Mouse (Mus musculus): ENCODE measurements at regions not wholly inside any gene's neighbourhood (a gene's known extent, or its start where the extent isn't known, plus 50 kb on each side); places are given as distances from the start of the nearest gene placed in this dataset.
A peak's percentile ranks its signal among the peaks of the same experiment; 100 is the strongest.

DNA sequence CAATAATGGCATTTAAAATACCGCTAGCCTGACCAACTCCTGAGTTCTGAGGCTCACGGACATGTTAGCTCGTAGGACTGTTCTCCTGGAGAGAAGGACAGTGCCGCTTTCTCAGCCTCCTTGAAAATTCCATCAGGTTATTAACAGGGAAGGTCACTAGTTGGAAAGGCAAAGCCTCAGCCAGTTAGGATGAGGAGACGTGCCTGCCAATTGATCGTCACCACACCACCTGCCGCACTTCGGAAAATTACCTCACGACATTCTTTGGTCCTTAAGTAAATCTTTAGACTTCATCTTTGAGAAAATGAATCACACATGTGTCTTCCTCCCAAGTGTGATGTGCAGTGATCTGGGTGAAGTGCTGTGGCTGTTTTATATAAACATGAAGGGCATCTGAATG, 347.8 kb upstream of the Nfe2l3 start:
- DNase-seq (ENCODE audit: extremely low spot score in 1 of 2, low spot score in 1 of 2) = no peak

DNA sequence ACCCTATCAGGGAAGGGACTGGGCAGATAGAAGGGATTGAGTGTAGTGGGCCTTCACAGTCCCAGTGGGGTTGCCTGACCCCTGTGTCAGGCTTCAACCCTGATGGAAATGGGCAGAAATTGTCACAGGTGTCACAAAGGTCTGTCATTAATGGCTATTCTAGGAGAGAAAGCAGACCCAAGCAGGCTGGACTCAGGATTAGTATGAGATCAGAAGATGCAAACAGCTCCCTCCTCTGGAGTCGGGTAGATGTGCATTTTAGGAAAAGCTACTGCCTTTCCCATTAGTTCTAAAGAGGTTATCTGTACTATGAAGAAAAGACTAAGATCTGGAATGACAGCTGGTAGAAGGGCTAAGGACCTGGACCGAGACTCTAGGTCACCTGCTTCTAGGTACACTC, 346.9 kb upstream of the Nfe2l3 start:
- DNase-seq (ENCODE audit: extremely low spot score in 1 of 2, low spot score in 1 of 2) = no peak

DNA sequence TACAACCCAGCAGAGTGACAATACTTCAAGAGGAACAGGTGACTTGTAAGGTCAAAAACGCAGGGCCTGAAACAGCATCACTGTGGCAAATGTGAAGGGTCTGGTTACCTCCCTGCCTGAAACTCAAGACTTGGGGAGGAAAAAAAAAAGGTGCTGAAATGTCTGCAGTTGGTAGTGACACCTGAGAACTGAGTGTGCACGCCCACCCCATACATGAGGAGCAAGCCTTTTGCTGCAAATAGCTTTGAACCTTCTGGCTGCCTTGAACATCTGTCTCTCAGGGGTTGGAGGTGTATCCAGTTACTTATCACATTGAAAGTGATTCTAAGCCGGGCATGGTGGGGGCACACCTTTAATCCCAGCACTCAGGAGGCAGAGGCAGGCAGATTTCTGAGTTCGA, 346.1 kb upstream of the Nfe2l3 start:
- no peak for DNase-seq (ENCODE audit: extremely low spot score in 1 of 2, low spot score in 1 of 2)

DNA sequence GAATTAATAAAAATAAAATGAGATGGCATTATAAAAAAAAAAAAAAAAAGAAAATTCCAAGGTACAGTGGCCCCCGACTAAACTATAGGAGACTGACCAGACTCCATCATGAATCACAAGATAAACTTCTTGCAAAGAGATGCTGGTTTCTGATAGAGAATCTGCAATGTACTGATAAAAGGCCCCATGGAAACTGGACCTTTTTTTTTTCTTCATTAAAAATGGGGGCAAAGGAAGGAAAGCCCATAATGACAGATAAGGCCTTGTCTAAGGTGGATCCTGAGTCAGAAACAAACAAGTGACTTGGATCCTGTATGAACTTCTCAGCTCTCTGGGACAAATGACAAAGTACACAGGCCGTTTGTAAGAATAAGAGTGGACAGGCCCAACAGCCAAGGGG, 344.7 kb upstream of the Nfe2l3 start:
- no peak for DNase-seq (ENCODE audit: extremely low spot score in 1 of 2, low spot score in 1 of 2)

DNA sequence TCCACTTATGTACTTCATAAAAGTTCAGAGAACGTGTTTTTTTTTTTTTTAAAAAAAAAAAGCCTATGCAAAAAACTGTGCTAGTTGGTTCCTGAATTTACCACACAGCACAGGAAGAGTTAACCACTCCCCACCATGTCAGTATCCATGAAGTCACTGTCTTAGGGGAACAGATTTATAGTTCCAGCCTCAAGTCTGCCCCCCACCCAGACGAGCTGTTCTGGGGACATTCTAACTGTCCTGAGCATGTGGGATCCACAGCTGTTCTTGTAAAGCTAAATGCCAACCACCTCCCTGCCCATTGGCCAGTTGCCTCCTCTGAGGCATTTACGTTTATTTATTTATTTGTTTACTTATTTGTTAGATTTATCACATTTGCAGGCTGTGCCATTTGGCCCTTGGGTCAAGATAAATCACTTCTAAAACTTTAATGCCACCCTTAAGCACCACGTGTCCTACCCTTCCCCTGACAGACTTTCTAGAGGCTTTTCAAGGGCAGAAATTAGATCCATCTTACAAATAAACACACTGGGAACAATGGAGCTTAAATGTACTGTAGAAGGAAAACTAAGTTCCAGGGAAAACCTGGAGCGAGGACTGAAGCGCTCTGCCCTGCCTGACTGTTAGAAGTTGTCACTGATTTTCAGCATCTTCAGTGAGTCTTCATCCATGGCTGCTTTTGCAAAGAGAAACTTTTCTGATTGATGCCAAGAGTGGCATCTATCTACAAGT, 343.7 kb upstream of the Nfe2l3 start:
- DNase-seq (ENCODE audit: extremely low spot score in 1 of 2, low spot score in 1 of 2) = no peak

DNA sequence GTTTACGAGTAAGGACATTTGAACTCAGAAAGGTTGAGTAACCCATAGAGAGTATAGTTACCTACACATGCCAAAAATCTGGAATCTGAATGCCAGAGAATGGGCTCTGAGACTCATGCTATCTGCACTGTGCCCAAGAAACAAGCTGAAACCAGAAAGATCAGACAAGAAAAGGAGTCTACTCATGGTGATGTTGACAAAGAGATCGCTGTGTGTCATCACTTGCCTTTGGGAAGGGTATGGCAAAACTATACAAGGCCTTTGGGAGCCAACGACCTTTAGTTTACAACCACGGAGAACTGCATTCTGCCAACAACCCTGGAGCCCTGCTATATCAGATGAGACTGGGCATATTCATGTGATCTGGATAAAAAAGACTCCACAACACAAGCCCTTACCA, 339.3 kb upstream of the Nfe2l3 start:
- no peak for DNase-seq (ENCODE audit: extremely low spot score in 1 of 2, low spot score in 1 of 2)

DNA sequence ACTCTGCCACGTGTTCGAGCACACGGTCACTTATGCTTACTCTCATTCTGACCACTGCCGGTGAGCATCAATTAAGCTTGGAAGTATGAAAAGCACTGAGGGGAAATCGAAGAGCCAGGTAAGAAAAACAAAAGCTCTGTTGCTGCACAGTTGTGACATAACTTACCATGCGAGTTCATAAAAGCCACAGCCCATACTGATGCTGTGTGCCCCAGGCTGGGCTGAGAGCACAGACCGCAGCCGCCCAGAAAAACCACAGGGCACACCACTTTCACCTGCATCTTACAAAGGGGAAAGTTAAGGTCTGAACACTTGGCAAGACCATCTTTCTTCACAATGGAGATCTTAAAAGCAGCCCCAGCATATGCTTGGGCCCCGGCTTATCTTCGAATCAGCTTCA, 338.2 kb upstream of the Nfe2l3 start:
- DNase-seq (ENCODE audit: extremely low spot score in 1 of 2, low spot score in 1 of 2) = no peak

DNA sequence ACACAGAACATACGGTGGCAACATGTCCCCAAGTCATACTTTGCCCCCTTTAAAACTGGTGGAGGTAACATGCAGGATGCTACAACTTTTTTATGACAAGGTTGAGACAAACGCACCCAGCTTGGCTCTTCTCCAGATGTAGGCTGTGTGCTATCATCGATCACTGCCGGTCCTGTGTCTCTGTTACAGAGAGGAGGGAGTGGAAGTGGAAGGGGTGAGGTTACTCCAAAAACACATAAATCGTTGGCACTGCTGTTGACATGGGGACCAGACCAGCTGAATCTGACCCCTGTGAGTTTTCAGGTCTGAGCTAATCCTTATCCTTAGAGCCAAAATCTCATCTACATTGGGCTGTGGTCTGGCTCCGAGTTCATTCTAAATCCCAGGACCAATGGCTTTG, 335.0 kb upstream of the Nfe2l3 start:
- DNase-seq (ENCODE audit: extremely low spot score in 1 of 2, low spot score in 1 of 2) = no peak

DNA sequence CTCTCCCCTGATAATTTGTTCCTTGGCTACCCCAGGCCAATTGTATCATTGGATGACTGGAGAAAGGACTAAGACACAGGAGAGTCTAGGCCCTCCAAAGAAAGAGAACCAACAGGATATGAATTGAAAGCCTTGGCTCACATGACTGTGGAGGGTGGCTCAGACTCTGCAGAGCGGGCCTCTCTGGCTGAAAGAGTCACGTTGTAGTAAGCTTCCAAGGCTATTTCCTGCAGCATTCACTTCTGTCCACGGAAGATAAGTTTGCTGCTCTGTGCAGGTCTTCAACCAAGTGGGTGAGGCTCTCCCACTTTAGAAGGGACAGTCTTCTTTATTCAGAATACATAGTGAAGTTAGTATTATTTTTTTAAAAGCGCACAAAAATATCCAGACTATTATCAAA, 332.1 kb upstream of the Nfe2l3 start:
- no peak for DNase-seq (ENCODE audit: extremely low spot score in 1 of 2, low spot score in 1 of 2)

DNA sequence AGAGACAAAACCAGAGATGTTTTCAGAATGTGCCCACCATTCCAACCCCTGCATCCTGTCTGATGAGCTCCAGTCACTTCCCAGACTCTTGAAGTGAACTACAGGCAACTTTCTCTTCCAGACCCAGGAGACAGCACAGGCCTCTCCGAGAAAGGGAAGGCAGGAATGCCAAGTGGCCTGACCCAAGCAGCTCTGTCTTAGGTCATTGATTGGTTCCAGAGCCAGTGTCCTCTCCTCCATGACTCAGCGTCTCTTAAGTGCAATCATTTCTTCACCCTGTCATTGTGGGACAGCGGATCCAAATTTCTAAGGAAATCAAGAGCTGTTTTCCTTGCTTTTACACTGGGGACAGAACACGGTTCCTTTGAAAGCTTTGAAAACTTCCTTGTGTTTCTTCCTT, 329.2 kb upstream of the Nfe2l3 start:
- no peak for DNase-seq (ENCODE audit: extremely low spot score in 1 of 2, low spot score in 1 of 2)

DNA sequence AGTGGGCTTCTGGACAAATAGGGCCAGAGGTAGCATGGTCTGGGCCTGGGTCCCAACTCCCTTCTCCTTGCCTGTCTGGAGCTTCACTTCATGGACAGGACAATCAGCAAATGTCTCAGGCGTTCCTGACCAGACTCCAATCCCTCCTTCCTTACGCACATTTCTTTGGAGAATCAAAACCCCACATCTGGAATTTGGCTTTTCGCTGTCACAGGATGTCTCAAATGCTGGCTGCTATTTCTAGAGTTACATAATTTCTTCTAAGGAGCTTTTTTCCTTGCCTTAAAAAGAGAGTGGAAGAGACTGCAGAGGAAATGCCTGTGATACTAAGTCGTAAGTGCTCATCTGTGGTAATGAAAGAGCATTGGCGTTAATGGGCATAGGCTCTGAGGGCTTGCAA, 328.1 kb upstream of the Nfe2l3 start:
- DNase-seq (ENCODE audit: extremely low spot score in 1 of 2, low spot score in 1 of 2) = peak in 1 of 2 experiments; percentile 10

DNA sequence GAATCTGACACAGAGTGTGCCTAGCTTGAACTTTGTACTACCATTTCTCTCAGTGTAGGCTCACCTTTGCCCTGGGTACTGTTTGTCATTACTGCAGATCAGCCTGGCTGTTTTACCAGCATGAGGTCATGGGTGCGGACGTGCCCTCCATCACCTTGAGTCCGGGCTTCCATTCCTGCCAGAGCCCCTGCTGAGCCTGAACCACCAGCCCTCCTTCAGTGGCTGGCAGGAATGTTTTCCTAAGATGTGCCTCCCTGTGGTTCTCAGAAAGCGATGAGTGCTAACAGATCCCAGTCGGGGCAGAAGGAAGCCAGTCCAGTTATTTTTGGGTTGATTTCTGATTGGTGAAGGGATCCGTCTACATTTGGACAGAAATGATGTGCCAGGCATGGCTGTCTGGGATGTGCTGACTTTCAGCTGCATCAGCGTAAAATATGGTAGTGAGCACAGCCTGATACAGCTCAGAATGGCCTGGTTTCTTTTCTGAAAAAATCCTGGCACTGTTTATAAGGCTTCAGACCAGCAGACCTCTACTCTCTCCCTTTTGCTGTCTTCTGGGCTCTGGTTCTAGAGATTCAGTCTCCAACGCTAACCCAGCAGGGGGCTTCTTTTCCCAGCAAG, 324.0 kb upstream of the Nfe2l3 start:
- no peak for DNase-seq (ENCODE audit: extremely low spot score in 1 of 2, low spot score in 1 of 2)

DNA sequence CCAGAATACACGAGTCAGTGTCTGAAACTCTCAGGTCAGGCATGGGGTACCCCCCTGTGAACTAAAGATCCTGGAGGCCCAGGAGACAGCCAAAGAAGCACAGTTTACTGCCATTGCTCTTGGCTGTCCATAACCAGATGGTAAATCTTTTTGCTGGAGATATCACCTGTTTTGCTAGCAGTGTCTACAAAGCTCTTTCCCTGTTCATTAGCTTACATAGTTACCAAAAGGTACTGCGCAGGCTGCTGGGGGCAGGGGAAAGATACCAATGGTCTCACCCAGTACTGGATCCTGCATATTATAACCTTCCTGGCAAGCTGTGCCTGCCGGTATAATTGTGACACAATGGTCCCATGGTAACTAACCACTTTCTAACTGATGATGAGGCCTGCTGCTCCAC, 321.9 kb upstream of the Nfe2l3 start:
- DNase-seq (ENCODE audit: extremely low spot score in 1 of 2, low spot score in 1 of 2) = no peak

DNA sequence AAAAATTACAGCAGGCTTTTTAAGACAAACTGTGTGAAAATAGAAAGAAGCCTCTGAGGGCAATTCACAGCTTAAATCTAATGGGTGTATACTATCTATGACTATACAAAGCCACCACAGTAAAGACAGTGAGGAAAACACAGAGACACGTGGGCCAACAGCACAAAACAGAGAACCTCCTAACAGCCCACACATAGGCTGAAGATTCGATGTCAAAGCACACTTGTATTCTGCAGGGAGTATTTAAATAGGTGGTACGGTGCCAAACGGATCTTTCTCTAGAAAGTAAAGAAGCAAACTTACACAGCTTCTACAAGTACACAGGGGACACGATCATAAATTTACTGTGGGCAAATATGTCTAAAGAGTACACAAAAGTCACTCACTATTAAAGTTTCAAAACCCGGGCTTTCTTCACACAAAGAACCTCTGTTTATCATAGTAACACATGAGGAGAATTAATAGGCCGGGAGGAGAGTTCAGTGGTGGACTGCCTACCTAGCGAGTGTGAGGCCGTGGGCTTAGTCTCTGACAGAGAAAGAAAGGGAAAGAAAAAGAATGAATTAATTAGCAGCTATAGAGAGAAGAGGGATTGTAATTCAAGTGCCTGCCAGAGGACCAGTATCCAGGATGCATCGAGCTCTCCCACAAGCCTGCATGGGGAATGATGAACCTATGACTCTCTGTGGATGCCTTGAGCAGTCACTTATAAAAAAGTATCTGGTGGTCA, 317.7 kb upstream of the Nfe2l3 start:
- DNase-seq (ENCODE audit: extremely low spot score in 1 of 2, low spot score in 1 of 2) = no peak

DNA sequence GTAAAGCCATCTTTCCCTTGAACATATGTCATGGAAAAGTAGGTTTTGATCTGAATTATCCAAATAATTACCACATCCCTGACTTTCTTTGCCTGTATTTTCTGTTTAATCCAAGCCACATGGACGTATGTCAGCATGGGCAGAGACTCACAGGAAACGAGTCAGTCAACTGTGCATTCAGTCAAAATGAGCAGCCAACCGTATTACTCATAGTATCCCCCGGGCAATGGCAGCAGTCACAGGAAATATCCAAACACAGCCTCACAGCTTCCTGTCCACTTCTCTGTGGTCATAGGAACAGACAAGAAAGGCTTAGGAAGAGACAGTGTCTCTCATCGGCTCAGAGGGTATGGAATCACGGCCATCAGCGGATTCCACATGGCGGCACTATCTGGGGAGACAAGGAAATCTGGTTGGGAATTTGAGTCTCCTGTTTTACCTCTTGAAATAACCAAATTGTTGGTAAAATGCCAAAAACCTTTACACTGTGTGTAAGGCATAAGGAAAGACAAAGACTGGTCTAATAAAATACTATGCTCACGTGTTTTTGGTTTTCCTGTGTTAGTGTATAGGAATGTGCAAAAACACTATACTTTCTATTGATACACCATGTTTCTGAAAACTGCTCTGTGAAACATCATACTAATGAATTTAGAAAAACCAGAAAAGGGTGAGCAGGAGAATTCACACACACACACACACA, 313.5 kb upstream of the Nfe2l3 start:
- DNase-seq (ENCODE audit: extremely low spot score in 1 of 2, low spot score in 1 of 2) = no peak

DNA sequence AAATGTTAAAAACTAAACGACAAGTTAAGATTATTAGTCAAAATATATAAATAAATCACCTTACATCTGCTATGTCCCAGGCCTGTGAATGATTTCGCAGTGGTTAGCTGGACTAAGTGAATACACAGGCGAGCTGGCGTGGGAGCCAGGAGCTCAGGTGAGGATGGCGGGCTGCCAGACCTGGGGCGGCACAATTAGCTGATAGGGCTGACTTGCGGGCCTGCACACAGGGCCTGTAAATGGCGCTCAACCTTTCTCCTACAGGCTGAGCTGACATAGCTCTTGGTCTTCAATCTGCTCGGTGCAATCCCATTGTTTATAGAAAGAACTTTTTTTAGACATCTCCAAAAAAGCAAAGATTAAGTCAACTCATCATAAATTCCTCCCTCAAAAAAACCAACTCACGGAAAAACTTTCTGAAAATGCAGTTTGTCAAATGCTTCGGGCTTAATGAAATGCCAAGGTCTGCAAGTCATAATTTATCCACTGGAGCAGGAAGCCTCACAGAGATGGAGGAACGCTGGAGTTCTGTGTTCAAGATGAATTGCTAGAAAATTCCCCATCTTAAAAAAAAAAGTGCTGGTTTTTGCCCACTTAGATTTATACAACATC, 312.7 kb upstream of the Nfe2l3 start:
- no peak for DNase-seq (ENCODE audit: extremely low spot score in 1 of 2, low spot score in 1 of 2)

DNA sequence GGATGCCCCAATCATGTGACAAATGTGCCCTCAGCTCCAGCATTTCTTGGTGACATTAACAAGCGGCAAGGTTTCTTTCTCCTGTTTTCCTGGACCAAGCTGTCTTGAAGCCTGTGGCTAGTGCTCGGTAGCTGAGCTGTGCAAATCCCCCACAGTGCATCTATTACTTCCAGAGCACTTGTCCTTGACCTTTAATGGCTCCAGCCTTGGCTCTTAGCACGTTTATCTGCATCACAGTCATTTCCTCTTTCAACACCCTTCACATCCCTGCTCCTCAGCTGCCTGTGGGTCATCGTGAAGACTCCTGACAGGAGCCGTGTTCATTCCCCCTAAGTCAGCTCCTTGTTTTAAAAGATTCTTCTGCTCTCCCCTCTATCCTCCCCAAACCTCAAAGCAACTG, 309.5 kb upstream of the Nfe2l3 start:
- DNase-seq (ENCODE audit: extremely low spot score in 1 of 2, low spot score in 1 of 2) = no peak

DNA sequence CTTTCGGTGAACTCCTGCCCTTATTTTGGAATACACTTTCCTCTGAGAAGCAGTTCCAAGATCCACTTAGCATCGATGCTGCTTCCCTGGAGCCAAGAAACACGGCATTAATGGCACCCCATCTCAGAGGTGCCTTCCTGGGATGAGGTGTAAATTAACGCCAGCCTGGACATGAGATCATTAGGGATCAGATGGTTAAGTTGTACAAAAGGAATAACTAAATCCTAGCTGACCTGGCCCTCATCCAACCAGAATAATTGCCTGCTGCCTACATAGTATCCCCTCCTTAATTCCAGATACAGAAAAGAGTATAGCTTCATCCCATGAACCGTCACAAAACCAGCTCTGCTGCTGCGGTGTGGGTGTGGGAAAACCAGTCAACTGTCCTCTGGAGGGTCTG, 304.6 kb upstream of the Nfe2l3 start:
- no peak for DNase-seq (ENCODE audit: extremely low spot score in 1 of 2, low spot score in 1 of 2)

DNA sequence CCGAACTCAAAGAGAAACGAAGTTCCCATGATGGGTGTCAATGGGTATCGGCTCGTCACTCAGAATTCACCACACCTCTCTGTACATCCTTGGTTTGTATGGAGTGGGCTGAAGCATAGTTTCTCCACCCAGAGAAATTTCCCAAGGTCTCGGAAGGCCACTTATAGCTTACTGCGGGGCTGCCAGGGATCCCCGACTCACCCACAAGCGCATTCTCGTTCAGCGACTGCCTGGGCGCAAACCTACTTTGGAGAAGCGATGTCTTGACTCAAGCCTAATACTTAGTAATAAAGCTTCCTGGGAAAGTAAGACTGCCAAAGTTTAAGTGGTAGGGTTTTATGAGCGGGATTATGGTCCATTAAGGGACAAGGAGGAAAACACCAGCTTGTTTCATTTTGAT, 303.4 kb upstream of the Nfe2l3 start:
- DNase-seq (ENCODE audit: extremely low spot score in 1 of 2, low spot score in 1 of 2) = no peak

DNA sequence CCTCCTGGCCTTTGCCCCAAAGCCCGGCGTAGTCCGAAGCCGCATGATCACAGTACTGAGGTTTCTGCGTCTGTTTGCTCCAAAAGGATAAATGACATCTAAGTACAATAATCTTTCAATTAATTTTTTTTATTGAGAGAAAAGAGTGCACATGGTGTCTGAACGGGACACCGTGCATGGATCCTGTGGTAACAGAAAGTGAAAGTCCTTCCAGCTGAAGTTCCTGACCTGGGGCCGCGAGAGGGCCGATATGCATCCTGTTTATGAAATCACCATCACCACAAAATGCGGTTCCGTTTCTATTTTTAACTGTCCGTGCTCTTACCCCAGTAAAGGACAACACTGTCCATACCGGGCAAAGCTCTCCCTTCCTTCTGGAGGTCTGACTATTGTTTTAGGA, 302.9 kb upstream of the Nfe2l3 start:
- DNase-seq (ENCODE audit: extremely low spot score in 1 of 2, low spot score in 1 of 2) = no peak

DNA sequence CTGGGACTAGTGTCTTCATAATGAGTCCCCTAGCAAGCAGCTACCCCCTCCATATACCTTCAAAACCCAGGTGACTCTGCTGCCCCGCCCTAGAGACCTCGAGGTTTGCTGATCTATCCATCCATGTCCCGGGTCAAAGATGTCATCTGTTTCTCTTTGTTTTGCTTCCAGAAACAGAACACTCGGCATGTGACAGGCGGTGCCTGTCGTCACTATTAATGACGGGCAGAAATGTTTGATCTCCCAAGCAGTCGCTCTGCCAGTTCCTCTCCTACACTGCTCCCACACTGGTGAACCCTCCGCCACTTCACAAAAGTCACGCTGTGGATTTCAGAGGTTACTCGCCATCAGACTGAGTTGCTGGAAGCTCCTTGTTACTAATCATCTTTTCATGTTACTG, 287.7 kb upstream of the Nfe2l3 start:
- no peak for DNase-seq (ENCODE audit: extremely low spot score in 1 of 2, low spot score in 1 of 2)
